Mouse (Mus musculus): ENCODE measurements at regions not wholly inside any gene's neighbourhood (a gene's known extent, or its start where the extent isn't known, plus 50 kb on each side); places are given as distances from the start of the nearest gene placed in this dataset.
"Not testable (repeated sequence)": the region's sequence is repeated elsewhere in the genome, so short reads cannot be mapped to it uniquely, and the experiment has no call there.

- H3K27ac ChIP-seq = no peak overlapping the region
- H3K27me3 ChIP-seq (ENCODE audit: insufficient read depth, low read length) = no peaks in the 10 kb centered on the region
- TF ChIP-seq CTCF (IDR thresholded peaks at IDR 0.05; ENCODE audit: low read depth) = no peak
- no peaks in the 10 kb centered on the region for H3K9me3 ChIP-seq (ENCODE audit: low read length)
- no peak overlapping the region for H3K4me3 ChIP-seq (ENCODE audit: low read length)
- H3K9ac ChIP-seq (replicated peaks; ENCODE audit: low read length) = no peak overlapping the region
- no peak for DNase-seq (ENCODE audit: low spot score)
- ATAC-seq = no peak
- H3K36me3 ChIP-seq (ENCODE audit: insufficient read depth, low read length) = no peaks in the 10 kb centered on the region
- H3K4me2 ChIP-seq (ENCODE audit: low read depth, low read length) = no peak overlapping the region
- no peaks in the 10 kb centered on the region for H3K4me1 ChIP-seq (ENCODE audit: insufficient read depth, low read length)
Observed at GRCm38 (mm10) chr11:22453161-22453560, 58.7 kb upstream of the Tmem17 start.

DNA sequence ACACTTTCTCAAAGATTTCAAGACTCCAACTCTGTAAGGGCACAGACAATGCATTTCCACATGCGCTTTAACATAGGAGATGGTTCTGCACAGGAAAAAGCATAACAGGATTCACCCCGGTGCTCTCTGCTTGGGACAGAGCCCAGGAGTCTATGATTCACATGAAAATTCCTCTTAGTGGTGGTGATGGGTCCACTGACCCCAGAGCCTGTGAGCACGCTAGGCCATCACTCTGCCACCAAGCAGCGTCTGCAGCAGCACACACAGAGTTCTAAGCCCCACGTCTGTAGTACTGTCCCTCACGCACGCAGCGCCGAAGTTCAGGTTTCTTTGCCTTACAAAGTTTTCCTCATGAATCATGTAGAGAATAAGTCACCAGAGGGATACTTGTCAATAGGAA is 55.6 kb upstream of the Tmem17 start:
- no peaks in the 10 kb centered on the region for H3K36me3 ChIP-seq (ENCODE audit: insufficient read depth, low read length)
- TF ChIP-seq CTCF (IDR thresholded peaks at IDR 0.05; ENCODE audit: low read depth) = no peak
- WGBS = 93% methylated on average over 9 of the region's 9 CpGs
- H3K27ac ChIP-seq = no peak overlapping the region
- DNase-seq (ENCODE audit: low spot score) (no peak), ATAC-seq (no peak)
- no peak overlapping the region for H3K4me3 ChIP-seq (ENCODE audit: low read length)
- H3K27me3 ChIP-seq (ENCODE audit: insufficient read depth, low read length) = no peaks in the 10 kb centered on the region
- no peak overlapping the region for H3K9ac ChIP-seq (replicated peaks; ENCODE audit: low read length)
- H3K4me1 ChIP-seq (ENCODE audit: insufficient read depth, low read length) = no peaks in the 10 kb centered on the region
- no peak overlapping the region for H3K4me2 ChIP-seq (ENCODE audit: low read depth, low read length)
- no peaks in the 10 kb centered on the region for H3K9me3 ChIP-seq (ENCODE audit: low read length)

DNA sequence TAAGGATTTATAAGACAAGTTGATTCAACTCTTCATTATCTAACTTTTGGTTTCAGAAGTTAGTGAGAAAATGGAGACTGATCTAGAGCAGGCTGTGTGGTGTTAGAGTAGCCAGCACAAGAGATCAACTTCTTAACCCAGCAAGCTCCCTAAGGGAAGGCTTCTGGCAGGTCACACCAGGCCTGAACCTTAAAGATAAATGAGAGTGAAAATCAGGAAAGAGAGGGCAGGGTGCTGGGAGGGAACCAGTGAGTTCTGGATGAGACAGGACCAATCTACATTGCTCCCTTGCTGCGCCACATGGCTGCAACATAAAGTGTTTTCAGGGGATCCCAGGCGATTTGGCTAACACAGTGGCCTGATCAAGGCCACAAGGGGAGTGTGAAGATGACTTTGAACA is 54.7 kb upstream of the Tmem17 start:
- Histone ChIP-seq H3K4me3 (ENCODE audit: low read length) (no peak overlapping the region), H3K27me3 (ENCODE audit: insufficient read depth, low read length) (no peaks in the 10 kb centered on the region), H3K9ac (replicated peaks; ENCODE audit: low read length) (no peak overlapping the region), H3K36me3 (ENCODE audit: insufficient read depth, low read length) (no peaks in the 10 kb centered on the region), H3K27ac (no peak overlapping the region), H3K4me2 (ENCODE audit: low read depth, low read length) (no peak overlapping the region), H3K9me3 (ENCODE audit: low read length) (no peaks in the 10 kb centered on the region), H3K4me1 (ENCODE audit: insufficient read depth, low read length) (no peaks in the 10 kb centered on the region)
- no peak for ATAC-seq
- DNase-seq (ENCODE audit: low spot score) = no peak
- no peak for TF ChIP-seq CTCF (IDR thresholded peaks at IDR 0.05; ENCODE audit: low read depth)
- WGBS = 92% methylated on average over 2 of the region's 2 CpGs

DNA sequence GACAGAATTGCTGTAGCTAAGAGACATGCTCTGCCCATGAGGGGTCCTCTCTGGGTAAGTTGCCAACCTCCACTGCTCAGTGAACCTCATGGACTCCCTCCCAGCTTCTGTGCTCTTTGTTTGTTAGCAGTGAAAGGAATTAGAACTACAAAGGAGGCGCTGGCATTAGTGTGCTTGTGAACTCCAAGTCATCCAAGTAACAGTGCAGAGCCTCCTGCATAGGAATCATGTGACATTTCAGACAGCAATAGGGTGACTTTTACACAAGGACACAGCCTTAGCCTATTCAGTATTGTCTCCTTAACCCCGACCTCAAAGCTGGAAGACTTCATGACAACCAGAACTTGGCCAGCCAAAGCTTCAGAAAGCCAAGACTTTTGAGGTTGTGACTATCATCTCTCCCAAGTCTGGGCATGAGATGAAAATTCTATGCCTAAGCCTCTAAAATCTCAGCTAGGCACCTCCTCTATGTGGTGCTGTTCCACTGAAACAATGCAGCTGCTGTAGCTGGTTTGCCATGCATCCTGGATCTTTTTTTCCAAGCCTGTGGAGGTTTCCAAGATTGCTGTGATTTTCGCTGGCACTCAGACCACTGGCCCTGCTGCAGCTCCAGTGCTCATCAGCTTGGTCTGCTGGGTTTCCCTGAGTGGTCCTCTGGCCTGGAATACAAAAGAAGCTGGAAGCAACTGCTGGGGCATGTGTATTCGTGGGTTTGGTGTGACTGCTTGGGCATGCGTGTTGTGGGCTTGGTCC is 52.8 kb upstream of the Tmem17 start:
- Histone ChIP-seq H3K4me3 (ENCODE audit: low read length) (no peak overlapping the region), H3K27me3 (ENCODE audit: insufficient read depth, low read length) (no peaks in the 10 kb centered on the region), H3K4me1 (ENCODE audit: insufficient read depth, low read length) (no peaks in the 10 kb centered on the region), H3K4me2 (ENCODE audit: low read depth, low read length) (no peak overlapping the region), H3K9ac (replicated peaks; ENCODE audit: low read length) (no peak overlapping the region), H3K36me3 (ENCODE audit: insufficient read depth, low read length) (no peaks in the 10 kb centered on the region), H3K27ac (peak overlapping the region; percentile 69), H3K9me3 (ENCODE audit: low read length) (no peaks in the 10 kb centered on the region)
- DNase-seq (ENCODE audit: low spot score) (peak; percentile 85), ATAC-seq (peak; percentile 95)
- peak; percentile 48 for TF ChIP-seq CTCF (IDR thresholded peaks at IDR 0.05; ENCODE audit: low read depth)
- WGBS = 33% methylated on average over 5 of the region's 5 CpGs

DNA sequence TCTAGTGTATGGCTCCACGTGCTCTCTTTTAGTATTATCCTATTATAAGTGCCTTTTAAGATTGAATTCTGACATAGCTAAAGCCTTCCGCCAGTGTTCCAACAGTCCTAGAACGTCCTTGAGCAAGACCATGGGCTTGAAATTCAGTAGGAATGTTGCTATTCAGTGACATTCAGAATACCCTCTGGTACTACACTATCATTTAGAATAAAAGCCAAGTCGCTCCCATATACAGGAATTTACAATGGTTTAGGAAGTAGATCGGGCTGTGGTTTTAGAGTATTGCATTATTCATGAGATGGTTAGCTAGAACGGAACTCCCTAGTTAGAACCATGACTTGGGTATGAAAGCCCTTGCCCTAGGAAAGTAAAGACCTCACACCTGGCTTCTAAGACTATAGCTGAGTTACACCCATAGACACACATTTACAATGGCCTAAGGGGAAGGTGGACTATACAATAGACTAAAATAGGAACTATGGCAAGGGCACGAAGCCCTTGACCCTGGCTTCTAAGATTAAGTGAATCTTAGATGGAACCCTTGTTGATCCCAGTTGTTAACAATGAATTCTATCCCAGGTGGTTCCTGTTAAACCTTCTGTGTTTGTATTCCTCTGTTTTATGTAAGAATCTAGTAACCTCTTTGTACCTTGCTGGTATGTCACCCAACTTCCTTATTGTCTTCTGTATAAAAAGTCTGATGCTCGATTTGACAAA is 50.7 kb upstream of the Tmem17 start:
- DNase-seq (ENCODE audit: low spot score); H3K9me3 ChIP-seq (ENCODE audit: low read length); H3K36me3 ChIP-seq (ENCODE audit: insufficient read depth, low read length); H3K4me3 ChIP-seq (ENCODE audit: low read length); H3K4me1 ChIP-seq (ENCODE audit: insufficient read depth, low read length); ATAC-seq; H3K4me2 ChIP-seq (ENCODE audit: low read depth, low read length); H3K9ac ChIP-seq (replicated peaks; ENCODE audit: low read length); H3K27ac ChIP-seq; H3K27me3 ChIP-seq (ENCODE audit: insufficient read depth, low read length): not testable (repeated sequence)
- WGBS = 87% methylated on average over 8 of the region's 8 CpGs

All from hindbrain, postnatal 0 days (tissue).